Mouse (Mus musculus) liver, embryonic 14.5 days (tissue): Measurements from ENCODE around the gene Chaf1b. TPM values are rescaled to one million over a fixed set of nuclear protein-coding genes. Genes with fewer than 3 reads are reported as not detected.

Experiments used
- ATAC-seq: fragments of 200-750 bp; cut with Nextera tagmentation; 2 replicates; pipeline ENCODE4 v1.8.0; 2017; ENCODE audit warnings: moderate number of reproducible peaks, mild to moderate bottlenecking, moderate library complexity; ENCODE audit not compliant: insufficient read depth
- DNase-seq, 3 experiments: peaks; one replicate each; pipeline ENCODE4 v3.0.0-alpha.2; 2012 to 2013; ENCODE audit warnings: low read depth in 3 of 3, low spot score in 3 of 3
- H3K27ac ChIP-seq: fragments of 300-500 bp; sonication (generic); 2 replicates; pipeline ENCODE4 v1.5.1; 2014; ENCODE audit warnings: moderate library complexity, mild to moderate bottlenecking, control low read depth, inconsistent platforms
- H3K27me3 ChIP-seq: fragments of 300-500 bp; sonication (generic); 2 replicates; pipeline ENCODE4 v1.6.1; 2014; ENCODE audit warnings: mild to moderate bottlenecking, low read length, moderate library complexity; ENCODE audit not compliant: control insufficient read depth, insufficient read depth
- H3K36me3 ChIP-seq: fragments of 300-500 bp; sonication (generic); replicated peaks from 2 replicates; pipeline ENCODE4 v1.6.1; 2014; ENCODE audit warnings: low read depth; ENCODE audit not compliant: control insufficient read depth, insufficient read depth
- H3K4me1 ChIP-seq, 2 experiments: fragments of 200-500 bp in 1 of 2; fragments of 300-500 bp in 1 of 2; sonication (generic) in 1 of 2; replicated peaks; 2 replicates each; pipeline ENCODE4 v1.6.1; 2012 to 2014; ENCODE audit warnings: antibody characterized with exemption in 1 of 2, inconsistent platforms in 1 of 2, low read length in 1 of 2; ENCODE audit not compliant: control insufficient read depth in 2 of 2, insufficient read depth in 2 of 2
- H3K4me2 ChIP-seq: fragments of 300-500 bp; sonication (generic); 2 replicates; pipeline ENCODE4 v1.6.1; 2014; ENCODE audit warnings: low read depth, mild to moderate bottlenecking, control low read depth, moderate library complexity
- H3K4me3 ChIP-seq, 2 experiments: fragments of 200-500 bp in 1 of 2; fragments of 300-500 bp in 1 of 2; sonication (generic) in 1 of 2; 2 replicates each; pipeline ENCODE4 v1.5.1; 2012 to 2014; ENCODE audit warnings: low read depth in 2 of 2, low read length in 2 of 2, mild to moderate bottlenecking in 2 of 2, control low read depth in 1 of 2, inconsistent platforms in 1 of 2, moderate library complexity in 1 of 2; ENCODE audit not compliant: insufficient read depth in 1 of 2
- H3K9ac ChIP-seq: fragments of 300-500 bp; sonication (generic); replicated peaks from 2 replicates; pipeline ENCODE4 v1.6.1; 2014; ENCODE audit warnings: mild to moderate bottlenecking, control low read depth, moderate library complexity
- H3K9me3 ChIP-seq: fragments of 300-500 bp; sonication (generic); 2 replicates; pipeline ENCODE4 v1.6.1; 2016; ENCODE audit warnings: low read length, mixed read lengths; ENCODE audit not compliant: control insufficient read depth
- CTCF ChIP-seq: IDR thresholded peaks from 2 replicates; pipeline ENCODE4 v1.5.1; 2016; ENCODE audit warnings: antibody characterized with exemption, low read depth, control low read depth
- EP300 ChIP-seq: IDR thresholded peaks from 2 replicates; pipeline ENCODE4 v1.6.1; 2016; ENCODE audit warnings: antibody characterized with exemption, low read depth
- WGBS: fragments of 180-500 bp; shearing (Covaris S2); extraction: QIAGEN DNeasy Blood & Tissue Kit; methylation state at CpG from one replicate; pipeline ENCODE4 v1.1.7; 2014; ENCODE audit not compliant: insufficient replicate concordance; 5-methylcytosine and 5-hydroxymethylcytosine counted together
- polyA plus RNA-seq, 2 experiments: library from polyadenylated mRNA; depleted of rRNA in 1 of 2; stranded (reverse) in 1 of 2; unstranded in 1 of 2; fragments of >200 nt; fragmentation: Nextera tagmentation in 1 of 2; extraction: Ambion mirVana in 1 of 2; gene quantifications; 2 replicates each; pipeline versions ENCODE4 v1.2.1 to v1.2.3; 2012 to 2014

The Chaf1b gene
- polyA plus RNA-seq, 2 experiments, result 24.3 to 55.0 TPM

- H3K9ac ChIP-seq, result no peak overlapping the region
- no peak for DNase-seq
- H3K4me2 ChIP-seq, result no peak overlapping the region
- H3K36me3 ChIP-seq, result no peaks in the 10 kb centered on the region
- no peaks in the 10 kb centered on the region for H3K4me1 ChIP-seq
- H3K27me3 ChIP-seq, result no peaks in the 10 kb centered on the region; the same call in 1 of the 2 replicates
- TF ChIP-seq CTCF, result no peak
- WGBS, result 63% methylated on average over 4 of the region's 4 CpGs
- no peak overlapping the region for H3K27ac ChIP-seq
- H3K4me3 ChIP-seq, result no peak overlapping the region
- no peak for ATAC-seq
- H3K9me3 ChIP-seq, result no peaks in the 10 kb centered on the region
Measured at GRCm38 (mm10) chr16:93939961-93940360, 56.3 kb downstream of the Chaf1b start.

GRCm38 (mm10) chr16:93941781-93942567 lies 58.3 kb downstream of the Chaf1b start:
- no peaks in the 10 kb centered on the region for H3K4me1 ChIP-seq
- ATAC-seq (no peak), DNase-seq (no peak)
- no peak overlapping the region for H3K9ac ChIP-seq
- no peaks in the 10 kb centered on the region for H3K9me3 ChIP-seq
- no peak overlapping the region for H3K27ac ChIP-seq
- 67% methylated on average over 10 of the region's 10 CpGs for whole genome bisulfite sequencing
- no peak for TF ChIP-seq CTCF
- TF ChIP-seq EP300, result no peak
- no peak overlapping the region for H3K4me3 ChIP-seq
- no peak overlapping the region for H3K4me2 ChIP-seq
- H3K27me3 ChIP-seq, result no peaks in the 10 kb centered on the region; the same call in 1 of the 2 replicates
- no peaks in the 10 kb centered on the region for H3K36me3 ChIP-seq

- H3K4me2 ChIP-seq, result no peak overlapping the region
- H3K9me3 ChIP-seq, result no peaks in the 10 kb centered on the region
- H3K36me3 ChIP-seq, result no peaks in the 10 kb centered on the region
- H3K4me3 ChIP-seq, result no peak overlapping the region
- WGBS, result 68% methylated on average over 10 of the region's 10 CpGs
- ATAC-seq (no peak), DNase-seq (no peak)
- no peak for TF ChIP-seq CTCF
- TF ChIP-seq EP300, result no peak
- no peak overlapping the region for H3K9ac ChIP-seq
- no peaks in the 10 kb centered on the region; the same call in 1 of the 2 replicates for H3K27me3 ChIP-seq
- H3K4me1 ChIP-seq, result no peaks in the 10 kb centered on the region
- H3K27ac ChIP-seq, result no peak overlapping the region
Measured at GRCm38 (mm10) chr16:93942796-93943502, 59.2 kb downstream of the Chaf1b start.

GRCm38 (mm10) chr16:93944301-93944700 lies 60.6 kb downstream of the Chaf1b start:
- Histone ChIP-seq H3K4me2 (no peak overlapping the region), H3K9me3 (no peaks in the 10 kb centered on the region), H3K36me3 (no peaks in the 10 kb centered on the region), H3K27ac (no peak overlapping the region), H3K4me1 (no peaks in the 10 kb centered on the region), H3K4me3 (no peak overlapping the region), H3K27me3 (no peaks in the 10 kb centered on the region; the same call in 1 of the 2 replicates), H3K9ac (no peak overlapping the region)
- no peak for TF ChIP-seq EP300
- TF ChIP-seq CTCF, result no peak
- DNase-seq (no peak), ATAC-seq (no peak)
- 26% methylated on average over 6 of the region's 6 CpGs for WGBS

GRCm38 (mm10) chr16:93947396-93947795 lies 63.7 kb downstream of the Chaf1b start:
- TF ChIP-seq CTCF (no peak), EP300 (no peak)
- ATAC-seq (no peak), DNase-seq (no peak)
- WGBS, result 79% methylated on average over 4 of the region's 4 CpGs
- Histone ChIP-seq H3K27ac (no peak overlapping the region), H3K27me3 (no peaks in the 10 kb centered on the region; the same call in 1 of the 2 replicates), H3K9ac (no peak overlapping the region), H3K9me3 (no peaks in the 10 kb centered on the region), H3K4me1 (no peaks in the 10 kb centered on the region), H3K4me3 (no peak overlapping the region), H3K36me3 (no peaks in the 10 kb centered on the region), H3K4me2 (no peak overlapping the region)

Other genes with a start within 250 kb of the Chaf1b start
- 0.32 TPM in 2 replicates for gene Cbr3, start 200.7 kb upstream of the Chaf1b start, polyA plus RNA-seq (2012; rRNA removed)
- gene Cbr3, start 200.7 kb upstream of the Chaf1b start, polyA plus RNA-seq (2014; fragmentation: Nextera tagmentation; extraction: Ambion mirVana), result 0.24 and 0.28 TPM in 2 replicates
- gene Dop1b, start 172.0 kb upstream of the Chaf1b start, polyA plus RNA-seq (2012; rRNA removed), result 11.8 and 13.4 TPM in 2 replicates
- gene Dop1b, start 172.0 kb upstream of the Chaf1b start, polyA plus RNA-seq (2014; fragmentation: Nextera tagmentation; extraction: Ambion mirVana), result 11.6 and 14.4 TPM in 2 replicates
- gene Morc3, start 51.8 kb upstream of the Chaf1b start, polyA plus RNA-seq (2012; rRNA removed), result 6.2 and 11.8 TPM in 2 replicates
- 14.5 and 16.4 TPM in 2 replicates for gene Morc3, start 51.8 kb upstream of the Chaf1b start, polyA plus RNA-seq (2014; fragmentation: Nextera tagmentation; extraction: Ambion mirVana)
- 1.0 and 1.2 TPM in 2 replicates for gene Cldn14, start 124.9 kb downstream of the Chaf1b start, polyA plus RNA-seq (2012; rRNA removed)
- gene Cldn14, start 124.9 kb downstream of the Chaf1b start, polyA plus RNA-seq (2014; fragmentation: Nextera tagmentation; extraction: Ambion mirVana), result 1.2 and 2.3 TPM in 2 replicates
- gene Sim2, start 201.0 kb downstream of the Chaf1b start, polyA plus RNA-seq (2012; rRNA removed), result 0.02 TPM in 1 of 2 replicates, not detected in the other
- not detected in 2 replicates for gene Sim2, start 201.0 kb downstream of the Chaf1b start, polyA plus RNA-seq (2014; fragmentation: Nextera tagmentation; extraction: Ambion mirVana)